Mouse (Mus musculus) hindbrain, postnatal 0 days (tissue): ENCODE results near the gene Dusp3. TPM values are rescaled to one million over a fixed set of nuclear protein-coding genes. Genes with fewer than 3 reads are reported as not detected.

Experiments
- ATAC-seq: fragments of 200-750 bp; cut with Nextera tagmentation; 2 replicates; pipeline ENCODE4 v1.8.0; 2017; ENCODE audit warnings: mild to moderate bottlenecking, moderate TSS enrichment, moderate library complexity
- DNase-seq: peaks from one replicate; pipeline ENCODE4 v3.0.0-alpha.2; 2015; ENCODE audit warnings: low spot score
- H3K27ac ChIP-seq: fragments of 300-500 bp; sonication (generic); 2 replicates; pipeline ENCODE4 v1.5.1; 2014; ENCODE audit warnings: mild to moderate bottlenecking
- H3K27me3 ChIP-seq: fragments of 300-500 bp; sonication (generic); 2 replicates; pipeline ENCODE4 v1.6.1; 2014; ENCODE audit warnings: low read length, mixed read lengths; ENCODE audit not compliant: insufficient read depth
- H3K36me3 ChIP-seq: fragments of 300-500 bp; sonication (generic); 2 replicates; pipeline ENCODE4 v1.6.1; 2014; ENCODE audit warnings: low read length, mixed read lengths; ENCODE audit not compliant: insufficient read depth
- H3K4me1 ChIP-seq: fragments of 300-500 bp; sonication (generic); 2 replicates; pipeline ENCODE4 v1.6.1; 2014; ENCODE audit warnings: antibody characterized with exemption, low read length, mixed read lengths; ENCODE audit not compliant: insufficient read depth
- H3K4me2 ChIP-seq: fragments of 300-500 bp; sonication (generic); 2 replicates; pipeline ENCODE4 v1.6.1; 2014; ENCODE audit warnings: low read depth, mild to moderate bottlenecking, low read length, moderate library complexity, mixed read lengths
- H3K4me3 ChIP-seq: fragments of 300-500 bp; sonication (generic); 2 replicates; pipeline ENCODE4 v1.5.1; 2014; ENCODE audit warnings: low read length
- H3K9ac ChIP-seq: fragments of 300-500 bp; sonication (generic); replicated peaks from 2 replicates; pipeline ENCODE4 v1.6.1; 2014; ENCODE audit warnings: mild to moderate bottlenecking, low read length, moderate library complexity, mixed read lengths
- H3K9me3 ChIP-seq: fragments of 300-500 bp; sonication (generic); 2 replicates; pipeline ENCODE4 v1.6.1; 2016; ENCODE audit warnings: low read length, mixed read lengths
- CTCF ChIP-seq: IDR thresholded peaks from 2 replicates; pipeline ENCODE4 v1.5.1; 2016; ENCODE audit warnings: antibody characterized with exemption, control low read depth, low read depth
- WGBS: fragments of 180-500 bp; shearing (Covaris S2); extraction: QIAGEN DNeasy Blood & Tissue Kit; methylation state at CpG from one replicate; pipeline ENCODE4 v1.1.7; 2014; 5-methylcytosine and 5-hydroxymethylcytosine counted together
- polyA plus RNA-seq: library from polyadenylated mRNA; unstranded; fragments of >200 nt; fragmentation: Nextera tagmentation; extraction: Ambion mirVana; gene quantifications from 2 replicates; pipeline ENCODE4 v1.2.1, GENCODE M21; 2015
- total RNA-seq: library from RNA; depleted of rRNA; stranded (reverse); fragments of >200 nt; gene quantifications from 2 replicates; pipeline ENCODE4 v1.2.3, GENCODE M21; 2014

Dusp3 gene
- total and polyA plus RNA-seq, 2 experiments from 2014 or later, result 44.7 to 52.0 TPM

DNA sequence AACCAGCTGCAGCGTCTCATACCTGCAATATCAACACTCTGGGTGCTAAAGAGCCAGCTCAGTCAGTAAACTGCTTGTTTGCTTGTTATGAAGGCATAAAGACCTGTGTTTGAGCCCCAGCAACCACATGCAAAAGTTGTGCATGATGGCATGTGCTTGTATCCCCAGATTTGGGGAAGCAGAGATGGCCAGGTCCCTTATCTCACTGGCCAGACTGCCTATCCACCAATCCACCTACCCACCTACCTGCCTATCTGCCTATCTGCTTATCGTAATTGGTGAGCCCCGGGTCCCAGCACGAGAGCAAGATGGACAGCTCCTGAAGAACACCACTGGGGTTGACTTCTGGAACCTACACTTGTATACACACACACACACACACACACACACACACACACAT lies 42.5 kb upstream of the Dusp3 start:
- Histone ChIP-seq H3K9me3 (no peaks in the 10 kb centered on the region), H3K27me3 (no peaks in the 10 kb centered on the region), H3K4me1 (peaks cover 4% of the 10 kb centered on the region; the same call in 1 of the 2 replicates), H3K9ac (no peak overlapping the region), H3K4me3 (no peak overlapping the region), H3K27ac (no peak overlapping the region), H3K36me3 (no peaks in the 10 kb centered on the region), H3K4me2 (no peak overlapping the region)
- ATAC-seq (no peak), DNase-seq (no peak)
- 83% methylated on average over 4 of the region's 4 CpGs for WGBS
- TF ChIP-seq CTCF, result no peak

DNA sequence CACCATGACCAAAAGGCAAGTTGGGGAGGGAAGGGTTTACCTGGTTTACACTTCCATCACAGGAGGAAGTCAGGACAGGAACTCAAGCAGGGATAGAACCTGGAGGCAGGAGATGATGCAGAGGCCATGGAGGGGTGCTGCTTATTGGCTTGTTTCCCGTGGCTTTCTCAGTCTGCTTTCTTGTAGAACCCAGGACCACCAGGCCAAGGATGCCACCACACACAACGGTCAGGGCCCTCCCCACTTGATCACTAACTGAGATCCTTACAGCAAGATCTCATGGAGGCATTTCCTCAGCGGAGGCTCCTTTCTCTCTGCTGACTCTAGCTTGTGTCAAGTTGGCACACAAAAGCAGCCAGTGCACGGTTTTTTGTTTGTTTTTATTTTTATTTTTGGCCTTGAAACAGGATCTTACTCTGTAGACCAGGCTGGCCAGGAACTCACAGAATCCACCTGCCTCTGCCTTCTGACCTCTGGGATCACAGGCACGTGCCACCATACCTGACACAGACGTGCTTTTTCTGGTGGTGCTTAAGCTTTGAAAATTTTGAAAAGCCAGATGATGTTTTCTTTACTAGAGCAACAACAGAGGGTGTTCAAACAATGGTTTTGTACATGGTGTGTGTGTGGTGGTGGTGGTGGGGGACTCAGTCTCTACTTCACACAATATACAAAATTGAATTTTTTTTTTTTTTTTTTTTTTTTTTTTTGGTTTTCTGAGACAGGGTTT lies 41.4 kb upstream of the Dusp3 start, which contains the start of gene Mpp3:
Mpp3 (minus strand) TSS at position 375 of the 730 bp plus-strand sequence.
- no peaks in the 10 kb centered on the region for H3K27me3 ChIP-seq
- no peak for TF ChIP-seq CTCF
- H3K4me3 ChIP-seq, result peak within 1 kb of the TSS; percentile 68
- peak within 1 kb of the TSS; percentile 76; the same call in 1 of the 2 replicates for H3K9ac ChIP-seq
- H3K36me3 ChIP-seq, result no peaks in the 10 kb centered on the region
- ATAC-seq (no peak), DNase-seq (no peak)
- H3K4me2 ChIP-seq, result peak within 1 kb of the TSS; percentile 79
- 64% methylated on average over 6 of the region's 6 CpGs for WGBS
- peaks cover 4% of the 10 kb centered on the region; the same call in 1 of the 2 replicates for H3K4me1 ChIP-seq
- peak within 1 kb of the TSS; percentile 82 for H3K27ac ChIP-seq
- H3K9me3 ChIP-seq, result no peaks in the 10 kb centered on the region

DNA sequence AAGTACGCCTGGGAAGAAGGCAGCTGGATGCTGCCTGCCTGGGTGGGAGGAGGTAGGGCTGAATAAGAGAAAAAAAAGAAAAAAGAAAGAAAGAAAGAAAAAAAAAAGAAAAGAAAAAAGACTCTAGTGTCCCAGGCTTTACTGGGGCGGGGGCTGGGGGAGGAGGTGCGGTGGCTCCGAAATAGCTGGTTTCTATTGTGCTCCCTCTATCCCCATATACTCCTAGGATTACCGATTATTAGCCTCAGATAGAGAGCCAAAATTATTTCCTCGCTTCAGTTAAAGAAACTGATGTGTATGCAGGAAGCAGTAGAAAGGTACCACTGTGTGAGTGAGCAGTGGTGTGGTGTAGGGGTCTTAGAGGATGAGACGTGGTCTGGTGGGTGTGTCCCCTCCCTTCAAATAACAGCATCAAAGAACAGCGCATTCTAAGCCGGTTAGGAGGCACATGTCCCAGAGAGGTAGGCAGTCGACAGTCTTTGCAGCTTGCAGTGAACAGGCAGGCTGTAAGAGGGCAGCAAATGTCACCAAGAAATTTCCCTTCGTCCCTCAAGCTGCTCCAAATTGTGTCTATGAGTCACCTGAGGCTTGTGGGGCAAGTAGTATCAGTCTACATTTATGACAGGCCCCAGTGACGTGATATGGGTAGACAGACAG lies 40.7 kb upstream of the Dusp3 start:
- Histone ChIP-seq H3K27ac (peak overlapping the region; percentile 82), H3K4me2 (peak overlapping the region; percentile 79), H3K9me3 (no peaks in the 10 kb centered on the region), H3K4me1 (peaks cover 4% of the 10 kb centered on the region; the same call in 1 of the 2 replicates), H3K36me3 (no peaks in the 10 kb centered on the region; the same call in 1 of the 2 replicates), H3K27me3 (no peaks in the 10 kb centered on the region), H3K4me3 (peak overlapping the region; percentile 68), H3K9ac (peak overlapping the region; percentile 76)
- TF ChIP-seq CTCF, result peak; percentile 52
- WGBS, result 5% methylated on average over 12 of the region's 12 CpGs
- DNase-seq (peak; percentile 54), ATAC-seq (no peak; the same call in 1 of the 2 replicates)

DNA sequence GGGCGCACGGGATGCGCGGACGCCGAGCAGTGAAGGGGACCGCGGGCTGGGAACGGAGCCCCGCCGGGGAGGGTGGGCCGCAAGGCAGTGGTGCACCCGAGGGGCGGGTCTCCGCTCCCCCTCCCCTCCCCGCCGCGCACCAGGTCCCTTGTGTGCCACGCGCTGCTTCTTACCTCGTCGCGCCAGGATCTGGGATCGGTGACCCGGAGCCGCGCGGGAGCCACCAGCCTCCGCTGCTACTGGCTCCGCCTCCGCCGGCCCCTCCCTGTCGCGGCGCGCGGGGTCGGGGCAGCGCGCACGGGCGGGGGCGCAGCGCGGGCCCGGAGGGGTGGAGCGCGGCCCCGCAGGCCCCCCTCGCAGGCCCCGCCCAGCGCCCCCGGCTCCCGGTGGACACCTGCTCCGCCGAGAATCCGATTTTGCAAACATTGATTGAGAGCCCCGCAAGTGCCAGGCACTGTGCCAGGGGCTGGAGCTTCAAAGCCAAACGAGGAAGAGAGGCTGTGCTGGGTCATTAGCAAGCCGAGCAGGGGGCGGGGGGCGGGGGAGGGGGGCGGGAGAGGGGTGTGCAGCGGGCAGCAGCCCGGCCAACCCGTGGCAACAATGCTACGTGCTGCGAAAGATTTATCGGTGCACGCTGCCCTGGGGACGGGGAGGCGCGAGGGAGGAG lies 40.0 kb upstream of the Dusp3 start:
- Histone ChIP-seq H3K27ac (peak overlapping the region; percentile 82), H3K27me3 (no peaks in the 10 kb centered on the region), H3K9ac (peak overlapping the region; percentile 76), H3K4me2 (peak overlapping the region; percentile 79), H3K4me1 (peaks cover 4% of the 10 kb centered on the region; the same call in 1 of the 2 replicates), H3K36me3 (peaks cover under 1% of the 10 kb centered on the region; the same call in 1 of the 2 replicates), H3K9me3 (no peaks in the 10 kb centered on the region), H3K4me3 (peak overlapping the region; percentile 68)
- ATAC-seq, result peak; percentile 90
- DNase-seq, result peak; percentile 89
- no peak for TF ChIP-seq CTCF
- under 1% methylated on average over 45 of the region's 73 CpGs for WGBS

DNA sequence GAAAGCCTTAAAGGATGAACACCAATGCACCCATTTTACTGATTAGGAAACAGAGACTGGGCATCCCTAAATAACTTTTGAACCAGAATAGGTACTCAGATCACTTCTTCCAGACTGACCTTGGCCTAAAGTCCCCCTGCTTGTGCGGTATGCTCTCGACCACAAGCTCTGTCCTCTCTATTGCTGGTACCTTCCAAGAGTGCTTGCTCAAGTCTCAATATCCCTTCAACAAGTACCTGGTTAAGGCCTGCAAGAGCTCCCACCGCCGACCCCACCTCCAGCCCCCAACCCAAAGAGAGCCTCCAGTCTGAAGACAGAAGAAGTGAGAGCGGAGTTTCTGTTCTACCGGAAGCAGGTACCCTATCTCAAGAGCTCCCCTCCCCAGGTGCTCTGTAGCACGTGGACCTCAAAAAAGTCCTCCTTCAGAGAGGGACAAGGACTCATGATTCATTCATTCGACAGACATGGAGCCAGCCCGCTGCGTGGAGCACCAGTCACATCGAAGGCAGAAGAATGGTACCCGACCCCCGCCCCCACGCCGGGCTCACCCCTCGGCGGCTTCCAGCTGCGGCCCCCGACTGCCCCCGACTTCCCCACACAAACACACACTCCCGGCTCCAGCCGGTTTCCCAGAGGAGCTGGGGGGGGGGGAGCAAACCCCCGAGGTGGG lies 39.3 kb upstream of the Dusp3 start:
- Histone ChIP-seq H3K4me2 (peak overlapping the region; percentile 79), H3K4me1 (peaks cover 4% of the 10 kb centered on the region; the same call in 1 of the 2 replicates), H3K9me3 (no peaks in the 10 kb centered on the region), H3K4me3 (peak overlapping the region; percentile 68), H3K9ac (peak overlapping the region; percentile 76), H3K27ac (peak overlapping the region; percentile 82), H3K36me3 (peaks cover 5% of the 10 kb centered on the region), H3K27me3 (no peaks in the 10 kb centered on the region)
- no peak for TF ChIP-seq CTCF
- 3% methylated on average over 22 of the region's 23 CpGs for WGBS
- DNase-seq (peak; percentile 54), ATAC-seq (peak; percentile 24; the same call in 1 of the 2 replicates)

DNA sequence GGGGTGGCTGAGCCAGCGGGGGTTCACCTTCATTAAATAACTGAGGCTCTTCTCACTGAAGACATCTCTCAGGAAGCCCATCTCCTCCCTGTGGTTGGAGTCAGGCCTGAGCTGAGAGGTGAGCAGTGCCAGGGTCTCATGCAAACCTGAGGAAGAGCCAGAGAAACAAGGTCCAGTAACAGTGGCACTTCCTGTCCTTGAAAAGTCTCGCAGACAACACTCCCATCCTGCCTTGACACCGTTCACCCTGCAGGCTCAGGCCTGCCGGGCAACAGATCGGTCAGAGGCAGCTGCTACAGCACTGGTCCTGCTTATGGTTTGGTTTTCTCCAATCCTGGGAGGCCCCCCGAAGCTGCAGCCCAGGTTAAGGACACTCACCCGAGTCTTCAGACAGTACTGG lies 38.5 kb upstream of the Dusp3 start:
- Histone ChIP-seq H3K36me3 (peaks cover 5% of the 10 kb centered on the region), H3K27me3 (no peaks in the 10 kb centered on the region), H3K4me2 (peak overlapping the region; percentile 79), H3K9ac (peak overlapping the region; percentile 28; the same call in 1 of the 2 replicates), H3K27ac (no peak overlapping the region), H3K9me3 (no peaks in the 10 kb centered on the region), H3K4me3 (peak overlapping the region; percentile 68), H3K4me1 (peaks cover 4% of the 10 kb centered on the region; the same call in 1 of the 2 replicates)
- WGBS, result 30% methylated on average over 7 of the region's 7 CpGs
- DNase-seq (no peak), ATAC-seq (no peak)
- TF ChIP-seq CTCF, result no peak
